Mouse (Mus musculus): ENCODE data around the gene Itgb3. TPM values are rescaled to one million over a fixed set of nuclear protein-coding genes. Genes with fewer than 3 reads are reported as not detected.

Itgb3 gene
- polyA plus RNA-seq, 1 experiment from 2014 or later: 4.4 TPM

DNA sequence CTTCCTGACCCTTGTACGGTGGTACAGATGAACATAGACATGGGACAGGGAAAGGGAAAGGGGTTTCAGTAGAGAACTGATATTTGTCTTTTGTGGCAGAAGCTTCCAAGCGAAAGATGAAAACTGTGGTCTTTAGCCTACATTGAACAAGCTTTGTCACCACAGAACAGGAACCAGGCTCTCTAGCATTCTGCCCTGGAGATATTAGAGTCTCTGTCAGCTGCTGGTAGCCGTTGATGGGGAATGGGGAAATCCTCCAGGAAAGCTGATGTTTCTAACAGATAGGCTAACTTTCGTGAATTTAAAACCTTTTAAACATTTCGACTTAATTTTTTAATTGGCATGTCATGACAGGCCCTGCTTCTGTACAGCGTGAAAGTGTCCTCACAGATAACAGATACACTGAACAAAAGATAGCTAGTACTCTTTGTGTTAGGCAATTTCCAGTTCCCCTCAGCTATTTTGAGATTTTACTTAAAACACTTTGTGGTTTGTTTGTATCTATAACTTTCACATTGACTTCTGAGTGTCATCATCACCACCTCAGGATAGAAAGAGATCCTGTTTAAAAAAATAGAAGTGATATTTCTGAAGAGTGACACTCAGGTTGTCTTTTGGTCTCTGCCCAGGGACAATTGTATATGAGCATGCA lies 1.4 kb downstream of the Itgb3 start:
- no peak overlapping the region for H3K27ac ChIP-seq
- no peak for ATAC-seq (ENCODE audit: borderline replicate concordance, extremely low read depth, low FRiP score, low TSS enrichment)
- H3K9ac ChIP-seq: no peak overlapping the region
- H3K4me1 ChIP-seq: peaks cover 6% of the 10 kb centered on the region; the same call in 1 of the 2 replicates
- peaks cover 14% of the 10 kb centered on the region; the same call in 1 of the 2 replicates for H3K27me3 ChIP-seq
- WGBS: 64% methylated on average over 6 of the region's 6 CpGs
- no peaks in the 10 kb centered on the region for H3K9me3 ChIP-seq
- no peak overlapping the region for H3K4me3 ChIP-seq
- no peak overlapping the region for H3K4me2 ChIP-seq
- no peaks in the 10 kb centered on the region for H3K36me3 ChIP-seq

DNA sequence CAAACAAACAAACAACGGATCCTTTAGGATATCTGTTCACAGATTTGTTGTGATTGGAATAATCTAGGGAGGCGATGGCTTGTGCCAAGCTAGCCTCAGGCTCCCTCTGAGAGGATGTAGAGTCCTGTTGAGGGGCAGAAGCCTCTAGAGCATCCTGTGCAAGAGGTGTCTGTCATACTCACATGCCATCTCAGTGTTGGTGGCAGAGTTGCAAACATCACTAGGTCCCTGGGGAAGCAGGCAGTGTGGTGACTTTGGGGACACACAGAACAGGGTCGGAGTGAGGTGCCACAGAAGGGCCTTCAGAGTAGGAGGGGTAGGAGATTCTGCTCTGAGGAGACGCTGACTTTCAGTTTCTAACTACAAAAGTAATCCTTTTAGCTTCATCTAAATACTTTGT lies 1.9 kb downstream of the Itgb3 start:
- Histone ChIP-seq H3K9ac (no peak overlapping the region), H3K4me3 (no peak overlapping the region), H3K36me3 (no peaks in the 10 kb centered on the region), H3K27ac (no peak overlapping the region), H3K27me3 (peaks cover 14% of the 10 kb centered on the region; the same call in 1 of the 2 replicates), H3K9me3 (no peaks in the 10 kb centered on the region), H3K4me1 (peaks cover 6% of the 10 kb centered on the region; the same call in 1 of the 2 replicates), H3K4me2 (no peak overlapping the region)
- ATAC-seq (ENCODE audit: borderline replicate concordance, extremely low read depth, low FRiP score, low TSS enrichment): no peak
- 52% methylated on average over 4 of the region's 4 CpGs for WGBS

- Histone ChIP-seq H3K27ac (no peak overlapping the region), H3K27me3 (peaks cover 14% of the 10 kb centered on the region; the same call in 1 of the 2 replicates), H3K9ac (no peak overlapping the region), H3K9me3 (no peaks in the 10 kb centered on the region), H3K4me3 (no peak overlapping the region), H3K36me3 (no peaks in the 10 kb centered on the region), H3K4me1 (peaks cover 6% of the 10 kb centered on the region; the same call in 1 of the 2 replicates), H3K4me2 (no peak overlapping the region)
- no peak for ATAC-seq (ENCODE audit: borderline replicate concordance, extremely low read depth, low FRiP score, low TSS enrichment)
- WGBS: 31% methylated on average over 4 of the region's 4 CpGs
These were observed 3.9 kb downstream of the Itgb3 start for GRCm38 (mm10) chr11:104611579-104612151.

- no peak overlapping the region for H3K4me3 ChIP-seq
- 75% methylated on average over 10 of the region's 10 CpGs for whole genome bisulfite sequencing
- H3K9me3 ChIP-seq: no peaks in the 10 kb centered on the region
- H3K27me3 ChIP-seq: peaks cover 11% of the 10 kb centered on the region; the same call in 1 of the 2 replicates
- no peaks in the 10 kb centered on the region for H3K36me3 ChIP-seq
- H3K4me1 ChIP-seq: peaks cover under 1% of the 10 kb centered on the region; the same call in 1 of the 2 replicates
- H3K27ac ChIP-seq: no peak overlapping the region
- H3K9ac ChIP-seq: no peak overlapping the region
- H3K4me2 ChIP-seq: no peak overlapping the region
- no peak for ATAC-seq (ENCODE audit: borderline replicate concordance, extremely low read depth, low FRiP score, low TSS enrichment)
These were observed 5.8 kb downstream of the Itgb3 start for GRCm38 (mm10) chr11:104613551-104613950.

- Histone ChIP-seq H3K4me3 (no peak overlapping the region), H3K4me2 (no peak overlapping the region), H3K9ac (no peak overlapping the region), H3K36me3 (no peaks in the 10 kb centered on the region), H3K27me3 (peaks cover 11% of the 10 kb centered on the region; the same call in 1 of the 2 replicates), H3K4me1 (no peaks in the 10 kb centered on the region), H3K9me3 (no peaks in the 10 kb centered on the region), H3K27ac (no peak overlapping the region)
- 57% methylated on average over 2 of the region's 2 CpGs for WGBS
- ATAC-seq (ENCODE audit: borderline replicate concordance, extremely low read depth, low FRiP score, low TSS enrichment): no peak
These were observed 6.3 kb downstream of the Itgb3 start for GRCm38 (mm10) chr11:104614130-104614529.

- WGBS: 59% methylated on average over 5 of the region's 5 CpGs
- Histone ChIP-seq H3K9me3 (no peaks in the 10 kb centered on the region), H3K4me1 (no peaks in the 10 kb centered on the region), H3K27me3 (no peaks in the 10 kb centered on the region), H3K4me3 (no peak overlapping the region), H3K9ac (no peak overlapping the region), H3K27ac (no peak overlapping the region), H3K4me2 (no peak overlapping the region), H3K36me3 (no peaks in the 10 kb centered on the region)
- no peak for ATAC-seq (ENCODE audit: borderline replicate concordance, extremely low read depth, low FRiP score, low TSS enrichment)
These were observed 8.4 kb downstream of the Itgb3 start for GRCm38 (mm10) chr11:104616182-104616581.

DNA sequence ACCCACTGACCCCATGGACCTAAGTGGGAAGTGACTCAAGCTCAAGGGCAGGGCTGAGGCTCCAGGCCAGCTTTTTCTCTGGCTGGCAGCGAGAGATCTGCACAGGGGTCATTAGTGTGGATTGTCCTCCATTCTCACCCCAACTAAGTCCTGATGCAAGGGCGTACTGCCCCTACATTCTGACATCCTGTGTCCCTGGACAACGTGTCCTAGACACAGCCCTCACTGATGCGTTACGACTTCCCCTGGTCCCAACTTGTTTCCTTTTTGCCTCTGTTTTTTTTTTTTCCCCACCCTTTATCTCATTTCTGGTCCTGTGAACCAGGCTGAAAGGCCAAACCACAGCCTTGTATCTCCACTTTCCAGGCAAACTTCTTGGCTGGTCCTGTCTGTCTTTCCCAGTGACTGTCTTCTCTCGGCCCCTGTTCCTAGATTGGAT lies 10.9 kb downstream of the Itgb3 start:
- WGBS: 73% methylated on average over 6 of the region's 6 CpGs
- no peak overlapping the region for H3K4me2 ChIP-seq

DNA sequence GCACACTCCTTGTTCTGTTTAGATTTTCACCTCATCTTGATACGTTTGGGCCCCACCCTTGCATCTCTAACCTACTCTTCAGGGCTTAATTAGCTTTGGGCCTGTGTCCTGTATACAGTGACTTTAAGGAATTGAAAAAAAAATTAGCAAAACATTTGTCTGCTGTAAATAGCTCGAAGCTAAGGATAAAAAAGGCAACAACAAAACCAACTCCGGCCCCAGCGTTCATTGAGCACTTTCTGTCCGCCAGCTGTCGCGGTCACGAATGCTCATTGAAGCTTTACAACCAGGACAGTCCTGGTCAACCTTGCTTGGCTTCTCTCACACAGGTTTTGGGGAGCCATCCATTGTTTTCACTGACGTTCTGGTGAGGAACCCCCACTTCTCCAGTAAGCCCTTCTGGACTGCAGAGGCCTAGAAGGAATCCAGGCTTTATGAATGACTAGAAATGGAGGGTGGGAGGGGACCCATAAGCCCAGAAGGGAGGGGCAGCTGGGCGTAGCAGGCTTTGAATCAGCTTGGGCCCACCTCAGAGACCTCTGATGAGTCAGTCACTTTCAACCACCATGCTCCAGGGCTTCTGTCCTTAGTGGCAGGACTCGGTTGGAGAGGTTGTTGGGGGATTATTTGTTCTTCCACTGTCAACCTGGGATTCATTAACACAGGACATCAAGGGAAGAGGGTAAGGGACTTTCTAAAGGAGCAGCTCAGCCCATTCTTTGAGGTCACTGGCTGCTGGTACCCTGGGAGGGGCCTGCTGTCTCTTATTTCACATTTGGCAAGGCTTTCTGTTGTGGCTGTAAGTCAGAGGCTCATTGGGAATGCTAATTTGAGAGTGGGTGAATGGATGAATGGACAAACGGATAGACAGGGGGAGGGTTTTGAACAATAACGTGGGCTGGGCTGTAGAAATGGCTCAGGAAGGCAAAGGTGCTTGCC lies 11.6 kb downstream of the Itgb3 start:
- WGBS: 71% methylated on average over 13 of the region's 13 CpGs

More for the DNA sequence above, 10.9 kb downstream of the Itgb3 start:
- Histone ChIP-seq H3K4me1 (no peaks in the 10 kb centered on the region), H3K27me3 (no peaks in the 10 kb centered on the region), H3K27ac (no peak overlapping the region), H3K36me3 (no peaks in the 10 kb centered on the region), H3K9me3 (no peaks in the 10 kb centered on the region), H3K4me3 (no peak overlapping the region), H3K9ac (no peak overlapping the region)
- ATAC-seq (ENCODE audit: borderline replicate concordance, extremely low read depth, low FRiP score, low TSS enrichment): no peak

GRCm38 (mm10) chr11:104622040-104622962 lies 14.5 kb downstream of the Itgb3 start:
- H3K4me2 ChIP-seq: no peak overlapping the region
- H3K4me3 ChIP-seq: no peak overlapping the region
- no peak overlapping the region for H3K27ac ChIP-seq
- H3K4me1 ChIP-seq: peaks cover 16% of the 10 kb centered on the region
- ATAC-seq (ENCODE audit: borderline replicate concordance, extremely low read depth, low FRiP score, low TSS enrichment): no peak
- no peaks in the 10 kb centered on the region for H3K9me3 ChIP-seq
- H3K36me3 ChIP-seq: no peaks in the 10 kb centered on the region
- no peak overlapping the region for H3K9ac ChIP-seq
- H3K27me3 ChIP-seq: no peaks in the 10 kb centered on the region
- WGBS: 33% methylated on average over 10 of the region's 12 CpGs

More for the DNA sequence above, 11.6 kb downstream of the Itgb3 start:
- no peak overlapping the region for H3K4me3 ChIP-seq
- H3K27me3 ChIP-seq: no peaks in the 10 kb centered on the region
- H3K4me1 ChIP-seq: no peaks in the 10 kb centered on the region
- H3K27ac ChIP-seq: no peak overlapping the region
- no peaks in the 10 kb centered on the region for H3K9me3 ChIP-seq
- H3K4me2 ChIP-seq: no peak overlapping the region
- no peak for ATAC-seq (ENCODE audit: borderline replicate concordance, extremely low read depth, low FRiP score, low TSS enrichment)
- no peak overlapping the region for H3K9ac ChIP-seq
- no peaks in the 10 kb centered on the region for H3K36me3 ChIP-seq

- 0 out of 2 replicates have a peak overlapping the region, but pooled peaks have one; percentile 0 for H3K4me2 ChIP-seq
- 30% methylated on average over 6 of the region's 6 CpGs for WGBS
- no peak overlapping the region for H3K9ac ChIP-seq
These were observed 17.1 kb downstream of the Itgb3 start for GRCm38 (mm10) chr11:104624791-104625391.

More at GRCm38 (mm10) chr11:104624791-104625391, 17.1 kb downstream of the Itgb3 start:
- Histone ChIP-seq H3K27ac (peak overlapping the region; percentile 79), H3K27me3 (no peaks in the 10 kb centered on the region), H3K4me3 (no peak overlapping the region), H3K9me3 (no peaks in the 10 kb centered on the region), H3K36me3 (no peaks in the 10 kb centered on the region), H3K4me1 (peaks cover 16% of the 10 kb centered on the region)
- peak; percentile 60 for ATAC-seq (ENCODE audit: borderline replicate concordance, extremely low read depth, low FRiP score, low TSS enrichment)

Measured in lung, embryonic 15.5 days (tissue).